Mouse (Mus musculus): Measurements from ENCODE around the gene Tdgf1.

The Tdgf1 gene

GRCm38 (mm10) chr9:110914631-110915236 lies 31.2 kb downstream of the Tdgf1 start:
- DNase-seq (ENCODE audit: low spot score in 2 of 2): no peak

GRCm38 (mm10) chr9:110909371-110909967 lies 36.5 kb downstream of the Tdgf1 start:
- no peak for DNase-seq (ENCODE audit: low spot score in 2 of 2)

- no peak for DNase-seq (ENCODE audit: low spot score in 2 of 2)
Observed at GRCm38 (mm10) chr9:110908631-110909016, 37.3 kb downstream of the Tdgf1 start.

- DNase-seq (ENCODE audit: low spot score in 2 of 2): no peak
Observed at GRCm38 (mm10) chr9:110907838-110908630, 37.9 kb downstream of the Tdgf1 start.

DNA sequence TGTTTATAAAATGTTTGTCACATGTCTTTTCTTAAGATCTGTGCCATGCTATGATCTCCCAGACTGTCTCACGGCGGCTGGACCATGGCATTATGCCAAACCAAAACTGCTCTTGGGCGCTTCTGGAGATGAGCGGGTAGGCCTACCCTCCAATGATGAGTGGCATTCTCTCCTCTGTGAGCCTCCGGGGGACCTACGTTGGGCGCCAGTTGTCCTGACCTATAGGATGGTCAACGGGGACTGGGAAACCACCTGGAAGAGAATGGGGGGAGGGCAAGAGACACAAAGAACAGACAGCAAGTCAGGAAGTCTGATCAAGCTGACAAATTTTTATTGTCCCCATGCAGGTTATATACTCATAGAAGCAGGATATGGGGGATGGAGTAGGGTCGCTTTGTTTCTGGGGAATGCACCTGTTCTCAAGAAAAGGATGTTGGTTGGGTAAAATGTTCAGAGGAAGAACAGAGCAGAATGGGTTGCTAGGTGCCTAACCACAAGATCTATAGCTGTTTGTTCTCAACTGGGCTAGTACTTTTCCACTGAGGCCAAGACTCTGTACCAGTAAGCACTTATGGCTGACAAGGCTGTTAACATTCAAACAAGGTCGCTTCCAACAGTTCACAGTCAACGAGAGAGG lies 38.6 kb downstream of the Tdgf1 start:
- no peak for DNase-seq (ENCODE audit: low spot score in 2 of 2)

- DNase-seq (ENCODE audit: low spot score in 2 of 2): no peak
Observed at GRCm38 (mm10) chr9:110902271-110902670, 43.7 kb downstream of the Tdgf1 start.

GRCm38 (mm10) chr9:110901204-110901603 lies 44.8 kb downstream of the Tdgf1 start:
- no peak for DNase-seq (ENCODE audit: low spot score in 2 of 2)

DNA sequence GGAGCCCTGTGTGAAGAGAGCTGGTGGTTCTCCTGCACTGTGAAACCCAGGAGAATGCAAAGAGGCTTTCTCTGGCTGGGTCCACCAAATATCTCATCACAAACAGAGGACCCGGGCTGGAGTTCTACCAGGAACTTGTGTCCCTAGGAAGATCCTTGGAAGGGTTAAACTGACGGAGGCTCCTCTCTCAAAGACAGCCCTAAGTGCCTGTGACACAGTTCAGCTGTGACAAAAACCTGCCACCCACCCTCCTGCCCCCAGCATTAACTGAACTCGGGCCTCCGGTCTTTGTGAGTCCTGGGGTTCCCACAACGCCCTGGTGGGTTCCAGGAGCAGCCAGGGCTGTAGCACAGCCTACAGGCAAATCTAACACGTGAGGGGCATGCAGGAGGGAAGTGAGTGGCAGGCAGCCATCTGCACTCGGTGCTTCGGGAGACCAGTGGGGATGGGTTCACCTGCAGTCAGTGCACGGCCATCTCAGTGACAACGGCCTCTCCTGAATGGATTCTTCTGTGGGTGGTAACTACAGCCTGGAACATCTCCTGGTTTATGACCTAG lies 46.4 kb downstream of the Tdgf1 start:
- no peak for DNase-seq (ENCODE audit: low spot score in 2 of 2)

GRCm38 (mm10) chr9:110896595-110896994 lies 49.4 kb downstream of the Tdgf1 start:
- DNase-seq (ENCODE audit: low spot score in 2 of 2): no peak

- no peak for DNase-seq (ENCODE audit: low spot score in 2 of 2)
Observed at GRCm38 (mm10) chr9:110895994-110896393, 50.0 kb downstream of the Tdgf1 start.

GRCm38 (mm10) chr9:110895507-110895906 lies 50.5 kb downstream of the Tdgf1 start:
- no peak for DNase-seq (ENCODE audit: low spot score in 2 of 2)

GRCm38 (mm10) chr9:110893429-110893828 lies 52.5 kb downstream of the Tdgf1 start:
- no peak for DNase-seq (ENCODE audit: low spot score in 2 of 2)

GRCm38 (mm10) chr9:110892552-110892951 lies 53.4 kb downstream of the Tdgf1 start:
- DNase-seq (ENCODE audit: low spot score in 2 of 2): no peak

GRCm38 (mm10) chr9:110891077-110891828 lies 54.7 kb downstream of the Tdgf1 start:
- no peak for DNase-seq (ENCODE audit: low spot score in 2 of 2)

DNA sequence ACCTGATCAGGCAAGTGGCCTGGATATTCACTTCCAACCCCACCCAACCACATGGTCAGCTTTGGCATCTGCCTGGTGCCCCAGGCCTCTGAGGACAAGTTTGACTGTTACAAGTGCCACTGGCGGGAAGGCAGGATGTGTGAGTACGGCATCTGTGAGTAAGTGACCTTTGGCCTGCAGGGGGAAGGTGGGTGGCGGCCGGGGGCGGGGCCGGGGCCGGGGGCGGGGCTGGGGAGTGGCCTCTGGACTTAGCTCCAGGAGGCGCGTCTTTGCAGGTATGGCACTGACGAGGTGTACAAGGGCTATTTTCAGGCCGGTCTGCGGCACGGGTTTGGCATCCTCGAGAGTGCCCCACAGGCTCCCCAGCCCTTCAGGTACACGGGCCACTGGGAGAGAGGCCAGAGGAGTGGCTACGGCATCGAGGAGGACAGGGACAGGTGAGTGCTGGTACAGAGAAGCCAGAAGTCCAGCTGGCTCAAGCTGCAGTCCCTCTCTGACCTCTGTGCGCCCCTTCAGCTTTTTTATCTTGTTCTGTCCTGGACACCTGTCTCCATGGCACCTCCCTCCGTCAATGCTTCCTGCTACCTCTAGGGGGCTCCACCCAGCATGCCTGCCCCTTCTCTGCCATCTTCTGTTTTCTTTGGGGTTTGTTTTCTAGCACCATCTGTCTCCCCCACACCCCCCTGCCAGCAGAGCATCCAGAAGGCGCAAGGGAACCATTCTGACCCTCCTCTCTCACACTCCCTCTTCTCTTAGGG lies 55.8 kb downstream of the Tdgf1 start:
- DNase-seq (ENCODE audit: low spot score in 2 of 2): no peak

Data from right cerebral cortex, adult 2 months (tissue).